Mouse (Mus musculus) fat pad, adult 2 months (tissue): ENCODE data around the gene Dpt.
A peak's percentile ranks its signal among the peaks of the same experiment; 100 is the strongest.
"Not testable (repeated sequence)": the region's sequence is repeated elsewhere in the genome, so short reads cannot be mapped to it uniquely, and the experiment has no call there.

Experiments used
- DNase-seq: peaks from one replicate; pipeline ENCODE4 v3.0.0-alpha.2; 2011; ENCODE audit warnings: low read depth, low spot score; ENCODE audit errors: extremely low read depth

Gene Dpt

DNA sequence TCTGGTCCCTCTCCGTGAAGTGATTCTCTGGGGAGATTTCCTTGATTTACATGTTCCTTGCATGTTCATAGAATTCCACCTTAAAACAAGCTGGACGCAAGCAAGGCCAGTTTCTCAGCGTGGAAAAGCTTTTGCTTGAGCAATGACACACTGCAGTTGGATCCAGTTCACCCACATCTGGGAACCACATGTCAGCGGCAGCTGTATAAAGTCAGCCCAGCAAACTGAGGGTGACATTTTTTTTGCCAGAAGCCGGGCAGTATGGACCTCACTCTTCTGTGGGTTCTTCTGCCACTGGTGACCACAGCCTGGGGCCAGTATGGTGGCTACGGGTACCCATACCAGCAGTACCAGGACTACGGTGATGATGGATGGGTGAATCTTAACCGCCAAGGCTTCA, at the start of gene Dpt:
Dpt (plus strand) TSS at position 174 of the 400 bp plus-strand sequence.
- no peak for DNase-seq

DNA sequence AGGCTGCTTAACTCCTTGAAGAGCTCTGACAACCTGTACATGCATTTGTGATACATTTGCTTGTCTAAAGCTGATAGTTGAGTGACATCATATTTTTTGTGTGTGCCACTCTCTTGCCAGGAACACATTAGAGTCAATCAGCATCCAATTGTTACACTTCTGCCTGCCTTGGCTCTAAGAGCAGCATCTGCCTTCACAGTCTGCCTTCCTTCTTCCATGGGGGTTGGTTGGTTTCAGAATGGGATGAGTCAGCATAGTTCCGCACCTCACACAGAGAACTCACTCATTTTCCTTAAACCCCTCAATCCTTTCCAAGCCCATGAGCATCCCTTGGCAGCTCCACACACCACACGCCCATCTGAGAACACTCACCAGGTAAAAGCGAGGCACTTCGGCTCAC, 42.7 kb upstream of the Dpt start:
- no peak for DNase-seq

DNA sequence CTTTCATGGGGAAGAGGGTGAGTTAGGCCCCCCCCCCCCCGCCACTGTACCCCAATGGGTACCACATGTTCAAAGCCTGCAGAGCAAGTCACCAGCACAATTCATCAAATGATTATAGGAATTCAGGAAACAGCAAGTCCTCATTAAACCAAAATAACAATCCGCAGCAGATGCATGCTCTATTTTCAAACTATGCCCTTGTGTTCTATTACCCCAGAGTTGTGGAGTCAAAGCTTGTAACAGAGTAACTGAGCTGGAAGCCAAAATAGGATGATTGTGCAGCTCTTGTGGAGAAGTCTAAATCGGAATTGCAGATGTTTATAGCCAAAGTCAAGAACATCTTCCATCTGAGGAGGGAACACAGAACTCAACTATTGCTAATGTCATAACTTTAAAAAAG, 40.8 kb upstream of the Dpt start:
- no peak for DNase-seq

DNA sequence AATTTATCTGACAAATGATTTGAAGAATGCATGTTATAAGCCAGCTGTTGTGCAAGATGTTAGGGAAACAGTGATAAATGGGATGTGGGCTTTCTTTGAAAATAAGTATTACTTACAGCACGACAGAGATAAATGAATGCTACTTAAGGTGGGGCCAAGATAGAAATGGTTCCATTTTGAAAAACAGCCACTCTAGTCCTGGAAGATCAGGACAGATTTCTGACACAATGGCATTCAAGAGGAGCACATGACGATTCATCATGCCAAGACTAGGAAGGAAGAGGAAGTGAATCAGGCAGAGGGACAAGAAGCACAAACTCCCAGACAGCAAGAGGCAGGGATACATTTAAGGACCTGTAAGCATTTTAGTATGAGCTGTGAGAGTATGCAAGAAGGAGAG, 39.5 kb upstream of the Dpt start:
- DNase-seq, result no peak

DNA sequence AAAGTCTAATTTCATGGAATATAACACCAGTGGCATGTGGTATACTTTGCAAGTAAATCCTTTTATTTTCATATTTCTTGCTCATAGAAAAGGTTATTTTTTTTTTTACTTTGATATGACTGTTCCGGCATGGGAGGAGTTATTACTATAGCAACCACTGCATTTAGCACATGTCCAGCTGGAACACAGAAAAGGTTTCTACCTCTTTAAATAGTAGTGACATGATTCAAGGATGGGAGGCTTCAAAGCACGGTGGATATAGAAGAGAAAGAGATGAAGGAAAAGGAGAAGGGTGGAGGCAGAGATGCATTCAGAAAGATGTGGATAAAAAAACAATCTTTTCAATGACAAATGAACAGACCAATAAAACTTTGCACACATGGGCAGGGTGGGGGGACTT, 38.0 kb upstream of the Dpt start:
- DNase-seq, result no peak

DNA sequence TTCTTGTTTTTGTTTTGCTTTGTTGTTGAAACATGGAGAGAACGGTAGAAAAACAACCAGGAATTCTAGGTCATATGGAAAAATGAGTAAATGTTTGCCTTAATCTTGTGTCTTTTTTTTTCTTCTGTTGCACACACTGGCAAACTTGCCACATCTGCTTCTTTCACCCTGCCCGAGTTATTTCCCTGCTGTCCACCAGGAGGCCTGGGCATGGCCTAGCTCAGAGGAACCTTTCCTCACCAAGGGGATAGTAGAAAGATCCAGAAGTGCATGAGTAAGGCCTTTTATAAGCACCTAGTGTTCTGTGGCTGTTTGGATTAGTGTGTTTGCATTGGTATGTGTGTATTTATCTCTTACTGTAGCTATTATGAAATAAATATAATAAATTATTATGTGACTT, 34.2 kb upstream of the Dpt start:
- no peak for DNase-seq

DNA sequence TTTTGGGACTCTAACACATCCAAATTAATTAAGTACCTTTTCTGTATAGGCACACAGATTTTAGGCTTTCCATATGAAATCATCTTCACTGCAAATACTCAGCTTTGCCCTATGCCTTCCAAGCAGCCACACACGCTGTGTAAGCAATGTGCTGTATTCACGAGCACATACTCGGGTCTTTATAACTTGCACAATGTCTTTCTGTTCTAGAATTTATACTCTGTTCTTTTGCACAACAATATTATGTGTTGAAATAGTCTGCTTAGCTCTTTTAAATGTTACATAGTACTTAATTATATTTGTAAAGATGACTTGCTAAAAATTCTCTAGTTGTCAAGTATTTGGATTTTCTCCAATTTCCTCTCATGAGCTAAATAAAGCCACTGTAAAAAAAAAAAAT, 29.8 kb upstream of the Dpt start:
- no peak for DNase-seq

DNA sequence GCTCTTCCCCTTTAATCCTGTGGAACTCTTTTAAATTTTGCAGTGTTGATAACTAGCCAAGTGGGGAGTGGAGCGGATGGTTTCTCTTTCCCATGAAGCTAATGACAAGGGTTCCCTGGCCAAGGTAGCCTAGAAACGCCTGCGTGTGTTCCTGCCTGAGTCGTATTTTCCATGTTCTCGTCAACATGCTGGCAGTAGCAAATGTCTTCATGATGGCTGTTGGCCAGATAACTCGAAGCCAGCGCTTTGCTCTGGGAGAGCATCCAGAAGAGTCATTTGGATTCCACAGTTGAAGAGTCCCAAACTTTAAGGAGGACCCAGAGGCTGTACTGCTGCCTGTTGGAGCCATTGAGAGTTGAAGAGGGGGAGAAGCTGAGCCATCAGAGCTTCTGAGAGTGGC, 25.8 kb upstream of the Dpt start:
- peak; percentile 28 for DNase-seq

DNA sequence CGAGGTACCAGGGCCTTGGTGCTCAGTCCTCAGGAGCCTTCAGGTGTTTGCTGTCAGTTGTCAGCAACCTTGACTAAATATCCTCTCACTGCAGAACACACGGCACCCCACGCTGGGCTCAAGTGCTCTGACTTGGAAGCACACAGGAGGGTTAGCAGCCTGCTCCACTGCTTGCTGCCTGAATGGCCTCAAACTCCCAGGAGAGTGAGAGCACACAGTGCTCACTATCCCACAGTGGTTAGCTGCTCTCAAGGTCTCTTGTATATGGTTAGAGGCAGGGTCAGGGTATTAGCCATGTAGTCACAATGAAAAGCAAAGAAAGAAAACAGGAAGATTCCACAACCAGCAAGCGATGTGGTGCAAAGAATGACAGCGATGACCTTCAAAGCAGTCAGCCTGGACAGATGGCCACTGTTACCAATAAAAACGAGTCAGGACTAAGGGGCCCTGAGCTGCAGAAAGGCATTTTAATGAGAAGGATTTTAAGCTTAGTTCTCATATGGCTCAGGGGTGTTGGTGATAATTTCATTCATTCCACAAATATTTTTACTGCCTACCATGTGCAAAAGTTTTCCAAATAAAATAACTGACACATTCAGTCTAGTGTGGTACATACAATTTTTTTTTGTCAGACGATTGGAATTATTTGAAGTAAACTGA, 15.5 kb upstream of the Dpt start:
- no peak for DNase-seq

DNA sequence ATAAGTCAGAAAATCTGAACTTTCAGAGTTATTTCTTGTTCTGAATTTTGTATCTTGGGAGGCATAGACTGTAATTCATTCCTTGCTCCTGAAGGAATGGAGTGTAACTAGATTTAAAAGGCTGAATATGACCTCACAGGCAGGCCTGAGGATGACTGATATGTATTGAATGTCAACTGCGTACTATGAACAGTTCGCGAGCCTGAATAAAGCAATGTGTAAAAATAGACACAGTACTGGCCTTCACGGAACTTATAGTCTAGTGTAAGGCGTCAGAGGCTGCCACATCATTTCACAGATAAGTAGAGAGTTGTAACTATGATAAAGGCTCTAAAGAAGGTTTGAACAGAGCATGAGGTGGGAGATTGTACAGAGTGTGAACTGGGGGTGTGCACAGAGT, 10.3 kb upstream of the Dpt start:
- no peak for DNase-seq

DNA sequence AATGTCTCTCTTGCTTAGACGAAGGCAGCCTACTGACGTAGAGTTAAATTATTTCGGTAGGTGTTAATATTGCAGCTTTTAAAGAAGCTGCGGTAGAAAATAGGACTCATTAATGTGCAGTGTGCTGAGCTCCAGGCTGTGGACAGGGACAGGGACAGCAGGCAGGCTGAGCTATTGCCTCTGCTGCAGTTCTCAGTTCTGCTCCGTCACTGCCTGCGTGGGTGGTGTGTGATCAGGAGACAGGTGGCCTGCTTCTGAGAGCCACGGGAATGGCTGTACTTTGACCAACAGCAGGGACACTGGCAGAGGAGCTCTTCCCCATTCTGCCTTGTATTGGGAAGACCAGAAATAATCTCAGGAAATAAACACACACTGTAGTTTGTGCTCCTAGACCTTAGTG, 8.7 kb upstream of the Dpt start:
- DNase-seq, result no peak

DNA sequence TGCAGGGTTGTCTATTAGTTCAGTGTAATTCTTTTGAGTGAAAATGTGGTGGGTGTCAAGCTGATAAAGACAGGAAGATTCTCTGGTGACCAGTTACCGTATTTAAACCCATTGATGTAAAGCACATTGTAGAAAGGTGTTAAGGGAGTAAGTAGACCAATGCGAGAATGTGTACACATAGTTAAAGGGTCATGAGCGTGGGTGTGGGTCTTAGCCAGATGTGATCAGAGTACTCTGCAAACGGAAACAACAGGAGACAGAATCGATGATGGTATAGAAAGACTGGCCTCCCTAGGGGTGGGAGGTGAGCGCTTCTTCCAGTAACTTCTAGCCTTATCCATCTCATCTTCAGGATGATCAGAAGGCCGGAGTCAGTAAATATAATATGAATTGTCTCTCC, 8.2 kb upstream of the Dpt start:
- no peak for DNase-seq

DNA sequence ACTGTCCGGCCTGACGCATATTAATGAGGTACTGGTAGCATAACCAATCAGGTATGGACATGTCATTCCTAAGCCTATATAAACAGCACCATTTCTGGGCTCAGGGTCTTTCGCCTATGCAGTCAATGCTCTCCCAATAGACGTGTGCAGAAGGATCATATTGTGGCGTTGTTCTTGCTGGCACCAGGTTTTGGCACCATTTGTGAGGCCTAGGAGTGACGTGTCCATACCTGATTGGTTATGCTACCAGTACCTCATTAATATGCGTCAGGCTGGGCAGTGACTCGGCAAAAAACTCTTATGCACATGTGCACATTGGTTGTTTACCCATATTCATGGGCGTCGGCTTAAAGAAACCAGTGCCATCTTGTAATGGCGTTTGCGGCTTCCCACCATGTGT, 6.1 kb upstream of the Dpt start:
- not testable (repeated sequence) for DNase-seq

DNA sequence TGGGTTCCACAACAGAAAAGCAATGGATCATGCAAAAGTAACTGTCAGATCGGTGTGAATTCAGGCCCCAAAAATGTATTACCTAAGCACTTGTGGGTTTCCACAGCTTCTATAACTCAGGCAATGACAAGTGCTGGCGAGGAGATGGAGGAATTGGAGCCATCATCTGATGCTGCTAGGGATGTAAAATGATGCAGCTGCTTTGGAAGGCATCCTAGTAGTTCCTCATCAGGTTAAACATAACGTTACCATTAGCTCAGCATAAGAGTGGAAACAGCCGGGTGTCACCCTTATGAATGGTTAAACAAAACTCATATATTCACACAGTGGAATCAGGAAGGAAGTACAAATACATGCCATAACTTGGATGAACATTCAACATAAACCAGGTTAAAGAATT, 3.4 kb upstream of the Dpt start:
- DNase-seq, result no peak

DNA sequence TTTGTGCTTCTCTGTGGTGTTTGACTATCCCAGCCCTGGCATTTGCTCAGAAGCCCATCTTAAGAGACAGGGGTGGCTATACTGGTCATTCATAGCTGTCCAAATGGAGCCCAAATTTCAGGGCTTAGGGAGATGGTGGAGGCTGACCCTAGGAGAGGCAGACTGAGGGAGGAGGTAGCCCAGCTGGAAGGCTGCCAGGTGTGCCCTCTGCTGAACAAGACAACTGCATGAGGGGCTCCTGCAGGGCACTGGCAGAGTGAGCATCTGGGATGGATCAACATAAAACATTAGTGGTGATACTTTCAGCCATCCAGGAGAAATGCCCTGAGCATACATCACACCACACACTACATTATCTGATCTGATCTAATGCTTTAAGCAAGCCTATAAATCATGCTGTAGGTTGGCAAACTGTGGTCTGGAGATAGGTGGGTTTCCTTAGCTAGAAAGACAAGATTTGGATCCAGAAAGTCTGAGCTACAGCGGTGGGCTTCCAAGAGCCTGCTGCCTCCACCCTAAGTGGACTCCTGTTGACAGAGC, 1.4 kb downstream of the Dpt start:
- no peak for DNase-seq

DNA sequence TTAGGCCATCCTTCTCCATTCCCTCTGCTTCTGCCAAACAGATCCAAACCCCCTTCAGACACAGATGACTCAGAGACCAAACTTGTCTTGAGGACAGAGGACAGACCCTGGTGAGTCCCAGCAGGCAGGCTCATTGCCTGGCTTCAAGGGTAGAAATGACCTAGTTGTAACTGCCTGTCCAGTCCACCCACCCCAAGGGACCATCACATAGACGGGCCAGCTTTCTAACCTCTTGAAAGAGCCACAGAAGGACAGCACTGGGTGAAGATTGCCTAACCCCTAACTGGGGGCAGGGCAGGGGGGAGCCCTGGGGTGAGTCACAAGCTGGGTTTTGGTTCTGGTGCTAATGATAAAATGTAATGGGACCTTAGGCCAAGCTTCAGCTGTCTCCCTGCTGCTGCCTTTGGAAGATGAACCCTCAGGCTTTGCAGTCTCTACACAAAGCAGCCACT, 2.1 kb downstream of the Dpt start:
- no peak for DNase-seq

DNA sequence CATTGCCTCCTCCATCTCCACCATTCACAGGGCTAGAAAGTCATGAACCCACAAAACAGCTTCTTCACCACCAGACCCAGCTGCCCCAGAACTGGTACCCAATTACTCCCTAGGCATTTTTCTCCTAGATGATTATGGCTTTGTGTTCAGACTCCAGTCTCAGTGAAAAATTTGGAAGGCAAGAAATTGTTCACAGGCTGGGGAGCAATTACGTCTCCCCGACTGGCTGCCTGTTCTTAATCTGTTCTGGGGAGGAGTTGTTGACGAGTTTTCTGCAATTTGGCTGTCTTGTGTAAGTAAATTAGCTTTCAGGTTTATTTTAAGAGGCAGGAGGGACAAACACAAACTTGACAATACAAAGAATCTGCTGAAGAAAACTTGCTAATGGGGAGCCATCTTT, 2.7 kb downstream of the Dpt start:
- DNase-seq, result no peak

DNA sequence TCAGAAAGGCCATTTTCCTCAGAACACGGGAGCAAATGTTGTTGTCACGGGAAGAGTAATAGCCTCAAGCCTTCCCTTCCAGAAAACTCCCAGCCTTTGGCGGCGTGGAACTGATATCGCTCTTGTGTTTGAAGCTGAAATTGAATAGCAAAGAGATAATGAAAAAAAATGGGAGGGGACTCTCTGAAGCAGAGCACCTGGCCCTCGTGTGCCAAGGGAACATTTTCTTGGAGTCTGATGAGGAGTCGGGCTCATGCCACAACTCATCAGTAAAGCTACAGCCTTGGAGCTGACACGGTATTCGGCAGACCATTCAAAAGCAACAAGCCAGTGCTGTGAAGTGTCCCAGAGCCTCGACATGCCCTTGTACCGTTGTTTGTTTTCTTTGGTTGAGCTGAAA, 7.8 kb downstream of the Dpt start:
- no peak for DNase-seq

DNA sequence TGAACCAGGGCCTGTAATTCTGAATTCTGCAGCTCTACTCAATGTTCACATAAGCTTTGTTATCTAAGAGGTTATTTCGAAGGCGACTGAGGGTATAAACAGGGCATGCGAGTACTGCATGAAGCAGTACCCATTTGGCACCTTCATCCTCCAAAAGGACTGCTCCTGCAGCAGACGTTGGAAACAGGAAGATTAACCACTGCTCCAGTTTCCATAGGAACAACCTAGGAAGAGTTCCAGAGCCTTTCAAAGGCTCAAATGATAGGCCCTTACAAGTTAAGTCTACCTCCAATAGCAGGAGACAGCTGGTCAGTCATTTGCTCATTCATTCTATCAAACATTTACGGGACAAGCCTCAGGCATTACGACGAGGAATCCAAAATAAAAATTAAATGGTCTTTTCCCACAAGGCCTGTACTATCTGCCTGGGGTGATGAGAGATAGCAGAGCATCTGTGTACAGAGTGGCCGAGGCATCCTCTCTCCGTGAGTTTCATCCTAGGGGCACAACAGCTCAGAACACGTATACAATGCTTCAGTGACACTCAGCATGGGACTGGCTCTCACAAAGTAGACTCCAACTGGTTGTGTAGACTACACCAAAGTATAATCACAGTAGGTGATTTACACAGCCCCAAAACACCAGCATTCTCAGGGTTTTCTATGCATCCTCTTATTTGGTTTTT, 8.4 kb downstream of the Dpt start:
- DNase-seq, result no peak

DNA sequence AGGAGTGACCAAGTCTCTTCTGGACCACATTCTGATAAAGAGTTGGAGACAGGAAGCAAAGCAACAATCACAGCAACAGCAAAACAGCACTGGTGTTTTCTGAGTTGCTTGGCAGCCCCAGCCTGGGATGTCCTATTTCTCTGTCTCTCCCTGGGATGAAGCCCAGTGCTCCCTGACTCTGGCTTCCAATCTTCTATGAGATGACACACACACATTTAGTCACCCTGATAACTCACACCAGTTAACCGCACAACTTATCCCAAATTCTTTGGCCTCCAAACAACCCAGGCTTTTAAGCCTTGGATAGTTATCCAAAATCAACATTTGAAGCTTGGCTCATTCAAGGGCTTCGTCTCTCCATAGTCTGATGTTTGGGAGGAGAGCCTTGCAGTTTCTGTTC, 12.9 kb downstream of the Dpt start:
- DNase-seq, result no peak

DNA sequence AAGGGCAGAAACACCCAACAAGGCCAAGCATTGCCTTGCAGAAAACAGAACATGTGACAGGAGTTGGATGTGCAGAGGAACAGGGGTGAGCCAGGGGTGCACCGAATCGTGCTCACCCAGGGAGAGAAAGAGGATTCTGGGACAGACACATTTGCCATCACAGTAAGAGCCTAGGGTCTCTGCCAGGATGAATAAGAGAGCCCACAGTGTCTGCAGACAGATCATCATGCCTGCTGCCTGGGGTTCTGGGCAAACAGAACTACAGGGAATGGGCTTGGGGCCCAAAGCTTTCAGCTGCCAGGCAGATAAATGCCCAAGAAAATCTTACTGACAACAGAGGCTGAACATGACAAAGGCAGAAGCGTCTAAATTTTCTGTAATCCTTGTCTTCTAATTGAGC, 14.9 kb downstream of the Dpt start:
- no peak for DNase-seq

DNA sequence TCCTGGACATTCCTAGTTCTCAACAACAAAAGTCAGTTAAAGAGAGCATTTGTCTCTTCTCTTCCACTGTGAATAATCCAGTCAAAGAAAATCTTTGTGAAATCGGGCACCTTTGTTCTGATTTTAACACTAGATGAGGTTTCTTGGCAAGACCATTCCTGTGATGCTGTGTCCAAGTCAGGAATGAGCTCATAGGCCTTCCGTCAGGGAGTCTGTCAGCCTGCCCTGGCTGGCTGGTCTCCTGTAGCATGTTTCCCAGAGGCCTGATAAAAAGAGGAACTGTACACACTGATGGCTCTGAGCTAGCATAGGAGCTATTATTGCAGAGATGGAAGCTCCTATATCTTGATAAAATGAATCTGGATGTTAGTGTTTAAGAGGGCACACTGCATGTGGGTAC, 17.8 kb downstream of the Dpt start:
- DNase-seq, result no peak

DNA sequence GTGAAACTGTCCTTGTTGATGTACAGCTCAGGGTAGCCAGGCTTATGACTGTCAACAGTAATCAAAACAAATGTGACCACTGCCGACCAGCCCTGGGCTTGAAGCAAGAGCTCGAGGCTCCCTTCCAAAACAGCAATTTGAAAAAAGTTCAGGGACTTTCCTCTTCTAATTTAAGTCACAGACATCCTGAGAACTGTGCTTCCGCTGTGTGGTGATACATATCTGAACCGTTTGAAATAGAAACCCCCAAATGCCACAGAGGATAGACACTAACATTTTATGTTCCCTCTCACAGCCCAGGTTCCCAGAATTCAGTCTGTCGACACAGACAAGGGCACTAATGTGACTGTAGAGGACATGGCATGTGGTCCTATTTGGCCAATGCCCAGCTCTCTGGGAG, 18.9 kb downstream of the Dpt start:
- DNase-seq, result no peak
